Mouse (Mus musculus) thymus, adult 2 months (tissue): ENCODE results near the gene Bmf.

ENCODE experiments used
- CTCF ChIP-seq: fragments of 200-500 bp; IDR thresholded peaks from 2 replicates; pipeline ENCODE4 v1.5.1; 2012; ENCODE audit warnings: mild to moderate bottlenecking, control low read depth, low read length, moderate library complexity, borderline replicate concordance; ENCODE audit not compliant: control insufficient read depth, poor library complexity, insufficient read depth; ENCODE audit errors: extremely low read depth
- POLR2A ChIP-seq: fragments of 200-500 bp; IDR thresholded peaks from 2 replicates; pipeline ENCODE4 v1.6.1; 2012; ENCODE audit warnings: mild to moderate bottlenecking, low read length, control low read depth, moderate library complexity; ENCODE audit not compliant: control insufficient read depth, poor library complexity, insufficient read depth; ENCODE audit errors: extremely low read depth

DNA sequence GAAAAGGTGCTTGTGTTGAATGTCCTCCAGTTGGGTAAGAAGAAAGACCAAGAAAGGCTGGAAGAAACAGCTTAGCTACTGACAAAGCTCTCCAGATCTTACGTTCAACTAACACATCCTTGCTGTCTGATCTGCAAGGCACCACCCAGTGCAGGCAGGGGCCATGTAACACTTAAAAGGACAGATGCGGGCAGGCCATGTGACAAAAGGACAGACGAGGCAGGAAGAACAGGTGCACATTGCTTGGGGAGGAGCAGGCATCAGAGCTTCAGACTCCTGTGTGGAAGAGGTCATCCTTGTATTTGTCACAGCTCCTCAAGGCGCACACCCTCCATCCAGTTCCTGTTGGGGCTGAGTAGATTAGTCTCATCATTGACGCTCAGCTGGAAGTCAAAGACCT, 66.5 kb downstream of the Bmf start:
- TF ChIP-seq CTCF (no peak), POLR2A (no peak)
